Mouse (Mus musculus) hindbrain, embryonic 11.5 days (tissue): Measurements from ENCODE around the gene 1700017D01Rik. TPM values are rescaled to one million over a fixed set of nuclear protein-coding genes. Genes with fewer than 3 reads are reported as not detected.
"Not testable (repeated sequence)": the region's sequence is repeated elsewhere in the genome, so short reads cannot be mapped to it uniquely, and the experiment has no call there.

Experiments used
- ATAC-seq: fragments of 200-750 bp; cut with Nextera tagmentation; 2 replicates; pipeline ENCODE4 v1.8.0; 2017; ENCODE audit warnings: mild to moderate bottlenecking, moderate TSS enrichment, moderate library complexity; ENCODE audit not compliant: low FRiP score
- DNase-seq: peaks from one replicate; pipeline ENCODE4 v3.0.0-alpha.2; 2015; ENCODE audit warnings: low spot score
- H3K27ac ChIP-seq: fragments of 300-500 bp; sonication (generic); 2 replicates; pipeline ENCODE4 v1.5.1; 2014; ENCODE audit warnings: mild to moderate bottlenecking, low read depth, low read length
- H3K27me3 ChIP-seq: fragments of 300-500 bp; sonication (generic); 2 replicates; pipeline ENCODE4 v1.6.1; 2014; ENCODE audit warnings: mild to moderate bottlenecking, low read length, moderate library complexity, mixed read lengths; ENCODE audit not compliant: control insufficient read depth, insufficient read depth
- H3K36me3 ChIP-seq: fragments of 300-500 bp; sonication (generic); 2 replicates; pipeline ENCODE4 v1.6.1; 2014; ENCODE audit warnings: mild to moderate bottlenecking, low read length, moderate library complexity, mixed read lengths; ENCODE audit not compliant: control insufficient read depth, insufficient read depth
- H3K4me1 ChIP-seq: fragments of 300-500 bp; sonication (generic); replicated peaks from 2 replicates; pipeline ENCODE4 v1.6.1; 2014; ENCODE audit warnings: low read length, mixed read lengths; ENCODE audit not compliant: control insufficient read depth, insufficient read depth
- H3K4me2 ChIP-seq: fragments of 300-500 bp; sonication (generic); replicated peaks from 2 replicates; pipeline ENCODE4 v1.6.1; 2014; ENCODE audit warnings: mild to moderate bottlenecking, low read depth, low read length
- H3K4me3 ChIP-seq: fragments of 300-500 bp; sonication (generic); 2 replicates; pipeline ENCODE4 v1.5.1; 2014; ENCODE audit warnings: low read depth, low read length
- H3K9ac ChIP-seq: fragments of 300-500 bp; sonication (generic); 2 replicates; pipeline ENCODE4 v1.6.1; 2014; ENCODE audit warnings: low read depth, low read length
- H3K9me3 ChIP-seq: fragments of 300-500 bp; sonication (generic); 2 replicates; pipeline ENCODE4 v1.6.1; 2016; ENCODE audit warnings: low read length; ENCODE audit not compliant: control insufficient read depth
- WGBS: fragments of 180-500 bp; shearing (Covaris S2); extraction: QIAGEN DNeasy Blood & Tissue Kit; methylation state at CpG from one replicate; pipeline ENCODE4 v1.1.7; 2014; 5-methylcytosine and 5-hydroxymethylcytosine counted together
- polyA plus RNA-seq: library from polyadenylated mRNA; unstranded; fragments of >200 nt; fragmentation: Nextera tagmentation; extraction: Ambion mirVana; gene quantifications from 2 replicates; pipeline ENCODE4 v1.2.1, GENCODE M21; 2014

Gene 1700017D01Rik
- polyA plus RNA-seq, 1 experiment from 2014 or later, result not detected

GRCm38 (mm10) chr19:11055700-11056099, 75.0 kb downstream of the 1700017D01Rik start:
- H3K9me3 ChIP-seq, ATAC-seq, H3K27ac ChIP-seq, H3K4me1 ChIP-seq, H3K36me3 ChIP-seq, H3K4me2 ChIP-seq, H3K27me3 ChIP-seq, H3K4me3 ChIP-seq, DNase-seq, H3K9ac ChIP-seq: not testable (repeated sequence)
- WGBS, result 94% methylated on average over 1 of the region's 1 CpGs

GRCm38 (mm10) chr19:11053277-11053676, 77.4 kb downstream of the 1700017D01Rik start:
- H3K4me1 ChIP-seq, result no peaks in the 10 kb centered on the region
- H3K4me2 ChIP-seq, result no peak overlapping the region
- H3K27ac ChIP-seq, result no peak overlapping the region
- no peaks in the 10 kb centered on the region for H3K36me3 ChIP-seq
- H3K4me3 ChIP-seq, result no peak overlapping the region
- WGBS, result 66% methylated on average over 3 of the region's 3 CpGs
- no peak overlapping the region for H3K9ac ChIP-seq
- H3K9me3 ChIP-seq, result no peaks in the 10 kb centered on the region
- DNase-seq (no peak), ATAC-seq (no peak)
- H3K27me3 ChIP-seq, result no peaks in the 10 kb centered on the region

- ATAC-seq, result no peak
- H3K9me3 ChIP-seq, result no peaks in the 10 kb centered on the region
- WGBS, result 72% methylated on average over 5 of the region's 5 CpGs
These were observed 77.8 kb downstream of the 1700017D01Rik start for GRCm38 (mm10) chr19:11052877-11053276.

GRCm38 (mm10) chr19:11050286-11050685, 80.4 kb downstream of the 1700017D01Rik start:
- ATAC-seq, result no peak
- H3K27me3 ChIP-seq, result no peaks in the 10 kb centered on the region
- H3K36me3 ChIP-seq, result no peaks in the 10 kb centered on the region
- H3K4me2 ChIP-seq, result no peak overlapping the region
- no peak for DNase-seq
- no peak overlapping the region for H3K27ac ChIP-seq
- H3K9ac ChIP-seq, result no peak overlapping the region
- H3K9me3 ChIP-seq, result no peaks in the 10 kb centered on the region
- H3K4me1 ChIP-seq, result no peaks in the 10 kb centered on the region
- no peak overlapping the region for H3K4me3 ChIP-seq
- WGBS, result 83% methylated on average over 2 of the region's 2 CpGs

More at GRCm38 (mm10) chr19:11052877-11053276, 77.8 kb downstream of the 1700017D01Rik start:
- H3K4me2 ChIP-seq, result no peak overlapping the region
- H3K27ac ChIP-seq, result no peak overlapping the region
- H3K36me3 ChIP-seq, result no peaks in the 10 kb centered on the region
- H3K4me1 ChIP-seq, result no peaks in the 10 kb centered on the region
- H3K4me3 ChIP-seq, result no peak overlapping the region
- no peaks in the 10 kb centered on the region for H3K27me3 ChIP-seq
- no peak for DNase-seq
- H3K9ac ChIP-seq, result no peak overlapping the region

GRCm38 (mm10) chr19:11049426-11049825, 81.2 kb downstream of the 1700017D01Rik start:
- no peak for ATAC-seq

GRCm38 (mm10) chr19:11048503-11048902, 82.2 kb downstream of the 1700017D01Rik start:
- no peaks in the 10 kb centered on the region for H3K9me3 ChIP-seq
- no peaks in the 10 kb centered on the region for H3K27me3 ChIP-seq
- no peaks in the 10 kb centered on the region for H3K36me3 ChIP-seq
- H3K9ac ChIP-seq, result no peak overlapping the region
- DNase-seq (no peak), ATAC-seq (no peak)
- H3K27ac ChIP-seq, result no peak overlapping the region
- 67% methylated on average over 1 of the region's 1 CpGs for WGBS
- no peaks in the 10 kb centered on the region for H3K4me1 ChIP-seq
- no peak overlapping the region for H3K4me2 ChIP-seq
- no peak overlapping the region for H3K4me3 ChIP-seq

More at GRCm38 (mm10) chr19:11049426-11049825, 81.2 kb downstream of the 1700017D01Rik start:
- H3K9ac ChIP-seq, result no peak overlapping the region
- H3K4me2 ChIP-seq, result no peak overlapping the region
- H3K4me3 ChIP-seq, result no peak overlapping the region
- H3K27me3 ChIP-seq, result no peaks in the 10 kb centered on the region
- no peak overlapping the region for H3K27ac ChIP-seq
- no peaks in the 10 kb centered on the region for H3K4me1 ChIP-seq
- no peak for DNase-seq
- no peaks in the 10 kb centered on the region for H3K9me3 ChIP-seq
- H3K36me3 ChIP-seq, result no peaks in the 10 kb centered on the region

- Histone ChIP-seq H3K27me3 (no peaks in the 10 kb centered on the region), H3K9me3 (no peaks in the 10 kb centered on the region), H3K9ac (no peak overlapping the region), H3K4me2 (no peak overlapping the region), H3K4me3 (no peak overlapping the region), H3K4me1 (no peaks in the 10 kb centered on the region), H3K27ac (no peak overlapping the region), H3K36me3 (no peaks in the 10 kb centered on the region)
- WGBS, result 88% methylated on average over 6 of the region's 6 CpGs
- ATAC-seq, result no peak
- no peak for DNase-seq
These were observed 82.7 kb downstream of the 1700017D01Rik start for GRCm38 (mm10) chr19:11048009-11048408.

Other genes with a start within 250 kb of the 1700017D01Rik start
- gene Tmem109, start 248.9 kb downstream of the 1700017D01Rik start, polyA plus RNA-seq, result 44.1 and 44.9 TPM in 2 replicates
- 50.4 and 58.6 TPM in 2 replicates for gene Prpf19, start 235.6 kb downstream of the 1700017D01Rik start, polyA plus RNA-seq
- gene Zp1, start 210.2 kb downstream of the 1700017D01Rik start, polyA plus RNA-seq, result not detected in 2 replicates
- 0.10 TPM in 1 of 2 replicates, not detected in the other for gene Ptgdr2, start 193.7 kb downstream of the 1700017D01Rik start, polyA plus RNA-seq
- 17.5 and 20.1 TPM in 2 replicates for gene Ccdc86, start 181.6 kb downstream of the 1700017D01Rik start, polyA plus RNA-seq
- 0.17 TPM in 1 of 2 replicates, not detected in the other for gene Ms4a10, start 156.2 kb downstream of the 1700017D01Rik start, polyA plus RNA-seq
- not detected in 2 replicates for gene Ms4a15, start 137.6 kb downstream of the 1700017D01Rik start, polyA plus RNA-seq
- gene Ms4a18, start 112.8 kb downstream of the 1700017D01Rik start, polyA plus RNA-seq, result not detected in 2 replicates
- gene Ms4a8a, start 49.8 kb downstream of the 1700017D01Rik start, polyA plus RNA-seq, result not detected in 2 replicates
- gene 1700025F22Rik, start 34.4 kb upstream of the 1700017D01Rik start, polyA plus RNA-seq, result not detected in 2 replicates
- gene Ms4a13, start 65.9 kb upstream of the 1700017D01Rik start, polyA plus RNA-seq, result not detected in 2 replicates
- gene Ms4a12, start 101.6 kb upstream of the 1700017D01Rik start, polyA plus RNA-seq, result not detected in 2 replicates
- not detected in 2 replicates for gene Ms4a1, start 135.4 kb upstream of the 1700017D01Rik start, polyA plus RNA-seq
- not detected in 2 replicates for gene Ms4a5, start 153.0 kb upstream of the 1700017D01Rik start, polyA plus RNA-seq
- gene Ms4a14, start 183.6 kb upstream of the 1700017D01Rik start, polyA plus RNA-seq, result 0.03 and 0.12 TPM in 2 replicates
- 1.7 and 1.9 TPM in 2 replicates for gene Ms4a7, start 205.3 kb upstream of the 1700017D01Rik start, polyA plus RNA-seq
- 0.98 and 2.8 TPM in 2 replicates for gene Ms4a4a, start 244.6 kb upstream of the 1700017D01Rik start, polyA plus RNA-seq